Mouse (Mus musculus) heart, embryonic 14.5 days (tissue): Measurements from ENCODE around the gene Maml2. TPM values are rescaled to one million over a fixed set of nuclear protein-coding genes. Genes with fewer than 3 reads are reported as not detected.
A peak's percentile ranks its signal among the peaks of the same experiment; 100 is the strongest.

Source experiments
- ATAC-seq: fragments of 200-750 bp; cut with Nextera tagmentation; 2 replicates; pipeline ENCODE4 v1.8.0; 2017; ENCODE audit warnings: low read depth, moderate TSS enrichment; ENCODE audit not compliant: insufficient number of reproducible peaks, insufficient read depth, low FRiP score
- H3K27ac ChIP-seq, 2 experiments: fragments of 200-500 bp in 1 of 2; fragments of 300-500 bp in 1 of 2; sonication (generic) in 1 of 2; replicated peaks in 1 of 2; 2 replicates each; pipeline ENCODE4 v1.5.1; 2012 to 2014; ENCODE audit warnings: low read depth in 2 of 2, low read length in 2 of 2, control low read depth in 1 of 2, mild to moderate bottlenecking in 1 of 2, mixed read lengths in 1 of 2; ENCODE audit not compliant: control insufficient read depth in 1 of 2, insufficient read depth in 1 of 2
- H3K27me3 ChIP-seq: fragments of 300-500 bp; sonication (generic); 2 replicates; pipeline ENCODE4 v1.6.1; 2014; ENCODE audit warnings: mild to moderate bottlenecking, low read length, control low read depth; ENCODE audit not compliant: control insufficient read depth, insufficient read depth
- H3K36me3 ChIP-seq: fragments of 300-500 bp; sonication (generic); 2 replicates; pipeline ENCODE4 v1.6.1; 2014; ENCODE audit warnings: mild to moderate bottlenecking, control low read depth, low read length, mixed read lengths; ENCODE audit not compliant: control insufficient read depth, insufficient read depth
- H3K4me1 ChIP-seq, 2 experiments: fragments of 200-500 bp in 1 of 2; fragments of 300-500 bp in 1 of 2; sonication (generic) in 1 of 2; 2 replicates each; pipeline ENCODE4 v1.6.1; 2012 to 2014; ENCODE audit warnings: low read length in 2 of 2, control low read depth in 1 of 2, mixed read lengths in 1 of 2; ENCODE audit not compliant: control insufficient read depth in 2 of 2, insufficient read depth in 2 of 2
- H3K4me2 ChIP-seq: fragments of 300-500 bp; sonication (generic); 2 replicates; pipeline ENCODE4 v1.6.1; 2014; ENCODE audit warnings: mild to moderate bottlenecking, low read length
- H3K4me3 ChIP-seq, 2 experiments: fragments of 200-500 bp in 1 of 2; fragments of 300-500 bp in 1 of 2; sonication (generic) in 1 of 2; 2 replicates each; pipeline ENCODE4 v1.5.1; 2012 to 2014; ENCODE audit warnings: low read length in 2 of 2, mild to moderate bottlenecking in 2 of 2, control low read depth in 1 of 2, low read depth in 1 of 2, moderate library complexity in 1 of 2; ENCODE audit not compliant: control insufficient read depth in 1 of 2, insufficient read depth in 1 of 2
- H3K9ac ChIP-seq: fragments of 300-500 bp; sonication (generic); 2 replicates; pipeline ENCODE4 v1.6.1; 2014; ENCODE audit warnings: mild to moderate bottlenecking, low read length
- H3K9me3 ChIP-seq: fragments of 300-500 bp; sonication (generic); 2 replicates; pipeline ENCODE4 v1.6.1; 2016; ENCODE audit warnings: low read length, control low read depth; ENCODE audit not compliant: control insufficient read depth
- WGBS: fragments of 180-500 bp; shearing (Covaris S2); extraction: QIAGEN DNeasy Blood & Tissue Kit; methylation state at CpG from one replicate; pipeline ENCODE4 v1.1.7; 2014; 5-methylcytosine and 5-hydroxymethylcytosine counted together
- polyA plus RNA-seq: library from polyadenylated mRNA; unstranded; fragments of >200 nt; fragmentation: Nextera tagmentation; extraction: Ambion mirVana; gene quantifications from 2 replicates; pipeline ENCODE4 v1.2.1, GENCODE M21; 2014

Maml2 gene
- polyA plus RNA-seq, 1 experiment from 2014 or later = 10.5 TPM

DNA sequence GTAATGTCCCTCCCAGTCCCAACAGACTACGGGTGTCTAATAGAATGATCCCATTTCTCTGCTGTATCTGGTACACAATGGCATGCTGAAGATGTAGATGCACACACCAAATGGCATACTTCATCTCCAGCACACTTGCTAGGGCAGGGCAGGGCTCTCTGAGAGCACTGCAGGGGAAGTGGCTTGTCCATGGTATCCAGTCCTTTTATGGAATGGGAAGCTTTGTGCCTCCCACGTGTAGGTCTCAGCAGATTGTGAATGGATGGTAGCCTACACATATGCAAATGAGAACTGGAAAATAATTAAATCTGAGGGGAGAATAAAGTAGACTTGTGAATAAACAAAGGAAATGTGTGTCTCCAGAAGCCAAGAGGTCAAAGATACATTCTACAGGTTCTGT lies 353.3 kb downstream of the Maml2 start:
- H3K4me1 ChIP-seq = peaks cover 0 to 5% of the 10 kb centered on the region in 2 experiments; a peak in 1 of 4 replicates
- WGBS = 71% methylated on average over 2 of the region's 2 CpGs
- H3K36me3 ChIP-seq = no peaks in the 10 kb centered on the region
- ATAC-seq = no peak
- no peak overlapping the region for H3K27ac ChIP-seq
- no peak overlapping the region for H3K4me2 ChIP-seq
- no peaks in the 10 kb centered on the region for H3K27me3 ChIP-seq
- H3K9ac ChIP-seq = no peak overlapping the region
- no peaks in the 10 kb centered on the region for H3K9me3 ChIP-seq
- H3K4me3 ChIP-seq = no peak overlapping the region

DNA sequence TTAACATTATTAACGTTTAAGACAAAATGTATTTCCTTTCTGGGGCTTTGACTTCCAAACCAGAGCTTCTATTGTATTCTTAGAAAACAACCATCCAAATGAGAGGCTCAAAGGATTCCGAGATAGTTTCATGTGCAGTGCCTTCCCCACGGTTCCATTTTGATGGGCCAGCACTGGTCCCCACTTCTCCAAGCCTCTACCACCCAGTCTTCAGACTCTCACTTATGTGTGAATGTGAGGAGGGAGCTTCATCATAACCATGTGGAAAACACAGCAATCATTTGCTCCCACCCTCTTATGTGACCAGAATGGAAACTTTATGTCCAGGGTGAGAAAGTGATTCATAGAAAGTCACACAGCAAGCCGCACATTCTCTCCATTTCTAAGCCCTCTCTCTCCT lies 354.1 kb downstream of the Maml2 start:
- Histone ChIP-seq H3K27me3 (no peaks in the 10 kb centered on the region), H3K4me1 (peaks cover 0 to 5% of the 10 kb centered on the region in 2 experiments; a peak in 1 of 4 replicates), H3K4me3 (no peak overlapping the region), H3K9me3 (no peaks in the 10 kb centered on the region), H3K36me3 (no peaks in the 10 kb centered on the region), H3K9ac (no peak overlapping the region), H3K4me2 (no peak overlapping the region), H3K27ac (no peak overlapping the region)
- WGBS = 79% methylated on average over 4 of the region's 4 CpGs
- ATAC-seq = no peak

DNA sequence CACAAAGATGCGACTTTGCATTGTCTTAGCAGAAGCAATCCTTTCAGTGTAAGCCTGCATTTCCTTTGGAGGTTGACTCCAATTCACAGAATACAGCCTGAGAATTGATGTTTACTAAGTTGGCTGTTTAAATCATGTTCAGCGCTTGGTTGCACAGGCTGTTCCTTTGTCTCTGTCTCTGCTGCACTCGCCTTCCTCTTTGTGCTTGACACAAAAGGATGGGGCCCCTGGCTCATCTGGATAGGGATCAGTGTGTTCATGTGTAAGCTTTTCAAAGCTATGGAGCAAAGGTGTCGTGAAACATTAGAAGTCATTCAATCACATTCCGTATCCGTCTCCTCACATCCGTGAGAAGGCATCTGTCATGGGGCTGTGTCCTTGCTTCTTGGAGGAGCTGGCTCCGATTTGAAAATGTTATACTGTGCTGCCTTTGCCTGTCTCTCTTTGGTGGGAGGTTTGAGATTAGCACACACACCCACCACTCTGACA lies 354.7 kb downstream of the Maml2 start:
- 69% methylated on average over 8 of the region's 8 CpGs for WGBS
- H3K27ac ChIP-seq = no peak overlapping the region
- H3K27me3 ChIP-seq = no peaks in the 10 kb centered on the region
- ATAC-seq = no peak
- H3K4me2 ChIP-seq = no peak overlapping the region; the same call in 1 of the 2 replicates
- no peaks in the 10 kb centered on the region for H3K36me3 ChIP-seq
- H3K4me1 ChIP-seq = peaks cover 0 to 5% of the 10 kb centered on the region in 2 experiments; a peak in 1 of 4 replicates
- H3K9me3 ChIP-seq = no peaks in the 10 kb centered on the region
- H3K4me3 ChIP-seq = no peak overlapping the region
- H3K9ac ChIP-seq = no peak overlapping the region

DNA sequence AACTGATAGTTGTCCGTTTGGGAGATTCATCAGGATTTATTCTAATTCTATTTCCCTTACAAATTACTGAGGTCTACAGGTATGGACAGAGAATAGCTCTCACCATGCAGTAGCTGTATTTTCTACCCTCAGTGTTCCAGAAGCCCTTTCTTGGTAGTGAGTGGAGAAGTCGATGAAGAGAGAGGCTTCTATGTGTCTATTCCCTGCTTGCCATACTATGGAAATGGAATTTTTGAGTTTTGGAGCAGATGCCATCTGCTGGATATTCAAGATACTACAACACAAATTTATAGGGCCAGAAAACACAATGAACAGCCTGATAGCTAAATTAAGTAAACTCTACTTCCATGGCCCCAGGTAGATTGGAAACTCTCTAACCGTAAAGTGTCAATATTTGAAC lies 355.2 kb downstream of the Maml2 start:
- Histone ChIP-seq H3K9me3 (no peaks in the 10 kb centered on the region), H3K27ac (no peak overlapping the region), H3K4me2 (no peak overlapping the region; the same call in 1 of the 2 replicates), H3K4me1 (peaks cover 0 to 5% of the 10 kb centered on the region in 2 experiments; a peak in 1 of 4 replicates), H3K9ac (no peak overlapping the region), H3K27me3 (no peaks in the 10 kb centered on the region), H3K36me3 (no peaks in the 10 kb centered on the region), H3K4me3 (no peak overlapping the region)
- no peak for ATAC-seq
- WGBS = 29% methylated on average over 3 of the region's 3 CpGs

DNA sequence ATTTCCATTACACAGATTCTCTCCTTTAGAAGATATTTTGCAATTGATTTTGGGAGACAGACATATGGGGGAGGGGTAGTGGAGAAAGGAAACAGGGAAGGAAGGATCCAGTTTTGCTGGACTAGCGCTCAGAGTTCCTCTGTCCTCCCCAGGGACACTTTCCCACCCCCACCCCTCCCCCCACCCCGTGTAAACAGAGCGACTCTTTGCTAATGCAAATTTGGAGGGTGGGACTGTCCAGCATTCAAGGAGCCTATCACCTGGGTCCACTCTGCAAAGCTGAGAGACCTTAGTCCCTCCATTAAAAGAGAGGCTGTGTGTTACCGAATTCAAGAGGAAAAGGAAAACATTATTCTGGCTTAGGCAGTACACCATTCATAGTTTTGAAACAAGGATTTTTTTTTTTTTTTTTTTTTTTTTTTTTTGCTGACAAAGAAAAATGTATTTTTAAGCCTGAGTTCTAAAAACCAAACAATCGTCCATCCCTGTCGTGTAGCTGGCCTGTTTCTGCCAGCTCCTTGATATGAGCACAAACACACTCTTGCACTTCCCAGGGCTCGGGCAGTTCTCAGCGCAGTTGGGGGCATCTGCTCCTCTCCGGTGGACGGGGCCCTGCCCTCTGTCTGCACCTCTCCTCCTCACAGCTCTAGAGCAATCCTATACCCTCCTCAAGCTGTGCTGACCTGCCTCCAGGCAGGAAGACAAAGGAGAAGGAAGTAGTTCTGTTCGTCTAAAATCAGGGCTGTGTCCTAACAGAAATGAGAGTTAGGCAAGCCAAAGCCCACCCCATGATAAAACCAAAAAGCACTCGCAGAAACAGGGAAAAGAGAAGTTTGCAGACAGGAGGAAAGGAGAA lies 364.2 kb downstream of the Maml2 start:
- peak overlapping the region; percentile 56 for H3K4me2 ChIP-seq
- peak overlapping the region in 1 of 2 experiments; percentile 55; a peak in 3 of 4 replicates for H3K27ac ChIP-seq
- no peaks in the 10 kb centered on the region for H3K27me3 ChIP-seq
- H3K4me1 ChIP-seq = peaks cover 11 to 23% of the 10 kb centered on the region in 2 experiments
- no peaks in the 10 kb centered on the region for H3K36me3 ChIP-seq
- H3K9ac ChIP-seq = peak overlapping the region; percentile 25; the same call in 1 of the 2 replicates
- peak overlapping the region; percentile 10 to 27; a peak in 2 of 4 replicates for H3K4me3 ChIP-seq
- 5% methylated on average over 12 of the region's 12 CpGs for WGBS
- no peaks in the 10 kb centered on the region for H3K9me3 ChIP-seq
- ATAC-seq = peak; percentile 61; the same call in 1 of the 2 replicates

DNA sequence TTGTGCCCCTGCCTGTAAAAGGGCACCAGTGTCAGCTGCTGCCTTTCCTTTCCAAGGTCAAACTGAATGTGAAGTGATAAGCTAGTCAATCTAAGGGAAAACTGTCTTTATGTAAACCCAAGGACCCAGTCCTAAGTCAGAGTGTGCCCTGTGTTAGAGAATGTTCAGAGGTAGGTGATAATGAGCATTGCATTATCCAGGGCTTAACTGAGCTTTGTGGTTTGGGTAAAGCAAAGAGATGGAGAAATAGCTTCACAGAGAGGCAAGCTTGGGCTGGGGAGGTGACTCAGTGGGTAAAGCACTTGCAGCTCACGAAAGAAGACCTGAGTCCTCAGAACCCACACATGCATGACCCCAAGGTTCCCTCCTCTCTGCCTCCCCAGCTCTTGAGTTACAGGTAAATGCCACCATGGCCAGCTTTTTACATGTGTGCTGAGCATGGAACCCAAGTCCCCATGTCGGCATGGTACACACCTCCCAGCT lies 367.8 kb downstream of the Maml2 start:
- Histone ChIP-seq H3K36me3 (no peaks in the 10 kb centered on the region), H3K9me3 (no peaks in the 10 kb centered on the region), H3K9ac (no peak overlapping the region), H3K4me1 (peaks cover 11 to 27% of the 10 kb centered on the region in 2 experiments), H3K27me3 (no peaks in the 10 kb centered on the region), H3K4me3 (no peak overlapping the region), H3K27ac (peak overlapping the region in 1 of 2 experiments; percentile 2; a peak in 1 of 4 replicates), H3K4me2 (no peak overlapping the region)
- 78% methylated on average over 2 of the region's 2 CpGs for WGBS
- no peak for ATAC-seq

DNA sequence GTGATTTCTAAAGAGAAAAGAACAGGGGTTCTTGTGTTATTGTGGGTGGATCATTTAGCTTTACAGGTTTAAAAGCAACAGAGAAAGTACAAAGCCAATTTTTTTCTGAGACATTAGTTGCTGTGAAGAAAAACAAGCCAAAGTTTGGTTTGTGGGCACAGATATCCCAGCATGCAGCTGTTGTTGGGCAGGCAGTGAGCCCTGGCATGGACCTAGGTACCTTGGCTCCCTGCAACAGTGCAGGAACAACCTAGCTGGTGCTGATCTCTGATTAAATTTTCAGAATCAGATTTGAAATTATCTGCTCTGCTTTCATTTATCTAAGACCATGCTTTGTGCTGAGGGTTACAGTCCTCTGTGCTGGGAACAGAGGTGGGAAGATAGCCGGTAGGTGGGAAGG lies 370.2 kb downstream of the Maml2 start:
- H3K36me3 ChIP-seq = no peaks in the 10 kb centered on the region
- peaks cover 4 to 16% of the 10 kb centered on the region in 2 experiments for H3K4me1 ChIP-seq
- H3K9me3 ChIP-seq = no peaks in the 10 kb centered on the region
- H3K4me3 ChIP-seq = no peak overlapping the region
- no peak overlapping the region for H3K9ac ChIP-seq
- no peak for ATAC-seq
- H3K27me3 ChIP-seq = no peaks in the 10 kb centered on the region
- no peak overlapping the region for H3K4me2 ChIP-seq
- H3K27ac ChIP-seq = no peak overlapping the region; a peak in 1 of 4 replicates
- 83% methylated on average over 1 of the region's 1 CpGs for WGBS
